Comparison of ENCODE assay signal across 9 mouse cellular contexts in genomic region chr11:62456021-62456482, GRCm38 (mm10). TPM values are rescaled to one million over a fixed set of nuclear protein-coding genes. Genes with fewer than 3 reads are reported as not detected.
DNase-seq lines count a peak whose midpoint lies in the region; ATAC-seq and TF ChIP-seq lines count a peak whose summit lies in the region.
"Had no signal": no experiment of that assay in that cellular context is flagged by ENCODE, and none has a peak within 500 bp of the region (broad histone marks: within the 10 kb centered on the region; RNA-seq: fewer than 3 reads in every experiment).

No protein-coding gene starts in this region.

- ATAC-seq in forebrain, embryonic 14.5 days = no peak
- no peak for ATAC-seq in liver, embryonic 14.5 days (ENCODE audit: insufficient read depth)

- H3K27ac ChIP-seq in gastrocnemius, adult 2 months = peak overlapping the region; percentile 99
- peak overlapping the region; percentile 98; the same call in 1 of the 2 replicates for H3K27ac ChIP-seq in forebrain, embryonic 14.5 days (ENCODE audit: low read depth, low read length)
- peak overlapping the region; percentile 89 for H3K27ac ChIP-seq in liver, embryonic 14.5 days

- no peak for TF ChIP-seq EP300 in liver, embryonic 14.5 days (IDR thresholded peaks at IDR 0.05; ENCODE audit: low read depth)

- H3K9ac ChIP-seq in forebrain, embryonic 14.5 days (ENCODE audit: low read length) = peak overlapping the region; percentile 98
- H3K9ac ChIP-seq in liver, embryonic 14.5 days (replicated peaks) = peak overlapping the region; percentile 98

- H3K36me3 ChIP-seq in E14TG2a.4 (ENCODE audit: insufficient read depth, low read length) = peaks cover 25% of the 10 kb centered on the region
- no peaks in the 10 kb centered on the region for H3K36me3 ChIP-seq in forebrain, embryonic 14.5 days (ENCODE audit: control insufficient read depth, insufficient read depth, low read length)
- no peaks in the 10 kb centered on the region for H3K36me3 ChIP-seq in liver, embryonic 14.5 days (replicated peaks; ENCODE audit: control insufficient read depth, insufficient read depth, low read depth)

- intact Hi-C loops in gastrocnemius, adult 2 months (cut with DNase I) = loop anchor here (2.0 to 5.0 kb wide), 3 partner anchors 36 to 95 kb away; partner anchors contain the start of genes Cenpv and Ubb
- intact Hi-C loops in gastrocnemius, postnatal 14 days (cut with DNase I; ENCODE audit: low total_unique reads) = no loop called here

- peak overlapping the region; percentile 83 for H3K4me2 ChIP-seq in forebrain, embryonic 14.5 days (ENCODE audit: low read length)
- peak overlapping the region; percentile 89 for H3K4me2 ChIP-seq in liver, embryonic 14.5 days (ENCODE audit: low read depth)

- DNase-seq in gastrocnemius, adult 2 months = no peak
- no peak for DNase-seq in gastrocnemius, postnatal 14 days
- DNase-seq in forebrain, embryonic 14.5 days (ENCODE audit: low spot score) = peak; percentile 35
- DNase-seq in liver, embryonic 14.5 days (ENCODE audit: low read depth in 3 of 3, low spot score in 3 of 3) = no peak
- no peak for DNase-seq in adrenal gland, adult 18-20 months (ENCODE audit: low spot score in 2 of 2)
- no peak for DNase-seq in cerebellum, adult 9-11 months
- no peak for DNase-seq in urinary bladder, adult 18-20 months (ENCODE audit: low spot score in 2 of 2)
- DNase-seq: thymus, postnatal 4 days had no signal

- H3K4me3 ChIP-seq in gastrocnemius, adult 2 months = peak overlapping the region; percentile 84
- H3K4me3 ChIP-seq in E14TG2a.4 (replicated peaks; ENCODE audit: low read length) = peak overlapping the region; percentile 96
- H3K4me3 ChIP-seq in forebrain, embryonic 14.5 days (ENCODE audit: low read depth, low read length) = peak overlapping the region; percentile 93
- peak overlapping the region; percentile 45 to 85 for H3K4me3 ChIP-seq in liver, embryonic 14.5 days (ENCODE audit: insufficient read depth in 1 of 2, low read depth in 2 of 2, low read length in 2 of 2)

- peaks cover 56% of the 10 kb centered on the region for H3K4me1 ChIP-seq in E14TG2a.4 (replicated peaks; ENCODE audit: low read depth, low read length)
- peaks cover 7% of the 10 kb centered on the region; the same call in 1 of the 2 replicates for H3K4me1 ChIP-seq in forebrain, embryonic 14.5 days (ENCODE audit: control insufficient read depth, insufficient read depth, low read length)
- peaks cover 0 to 3% of the 10 kb centered on the region in 2 experiments; a peak in 3 of 4 replicates for H3K4me1 ChIP-seq in liver, embryonic 14.5 days (replicated peaks; ENCODE audit: control insufficient read depth in 2 of 2, insufficient read depth in 2 of 2, low read length in 1 of 2)

- no peak for TF ChIP-seq CTCF in gastrocnemius, adult 2 months (IDR thresholded peaks at IDR 0.05)
- TF ChIP-seq CTCF in E14TG2a.4 (conservative IDR thresholded peaks at IDR 0.05; ENCODE audit: low read length) = no peak
- no peak for TF ChIP-seq CTCF in liver, embryonic 14.5 days (IDR thresholded peaks at IDR 0.05; ENCODE audit: low read depth)

- H3K27me3 ChIP-seq in E14TG2a.4 (ENCODE audit: insufficient read depth, low read length) = no peaks in the 10 kb centered on the region
- no peaks in the 10 kb centered on the region for H3K27me3 ChIP-seq in forebrain, embryonic 14.5 days (replicated peaks; ENCODE audit: control insufficient read depth, insufficient read depth, low read length)
- no peaks in the 10 kb centered on the region for H3K27me3 ChIP-seq in liver, embryonic 14.5 days (ENCODE audit: control insufficient read depth, insufficient read depth, low read length)

- H3K9me3 ChIP-seq in E14TG2a.4 (ENCODE audit: low read length) = no peaks in the 10 kb centered on the region
- no peaks in the 10 kb centered on the region for H3K9me3 ChIP-seq in forebrain, embryonic 14.5 days (replicated peaks; ENCODE audit: control insufficient read depth, low read length)
- no peaks in the 10 kb centered on the region for H3K9me3 ChIP-seq in liver, embryonic 14.5 days (ENCODE audit: control insufficient read depth, low read length)

- under 1% methylated on average over 3 of the region's 3 CpGs for WGBS in forebrain, embryonic 14.5 days
- 5% methylated on average over 3 of the region's 3 CpGs for WGBS in liver, embryonic 14.5 days (ENCODE audit: insufficient replicate concordance)

RNA-seq across cellular contexts. Expression of gene Pigl, which starts 2.2 kb away (rescaled TPM):
- total RNA-seq in gastrocnemius, adult 2 months (2021) = 1 to 10 TPM; 2.2 to 2.6 TPM
- 1 to 10 TPM; 2.7 to 3.0 TPM for total RNA-seq in gastrocnemius, postnatal 14 days (2021)
- polyA plus RNA-seq in forebrain, embryonic 14.5 days (2014; fragmentation: Nextera tagmentation; extraction: Ambion mirVana) = 5.7 TPM in 2 replicates
- polyA plus RNA-seq in liver, embryonic 14.5 days (2012; rRNA removed) = 3.5 and 3.9 TPM in 2 replicates
- 4.1 and 4.3 TPM in 2 replicates for polyA plus RNA-seq in liver, embryonic 14.5 days (2014; fragmentation: Nextera tagmentation; extraction: Ambion mirVana)
- 1 to 10 TPM; 7.5 to 9.0 TPM for total RNA-seq in adrenal gland, adult 18-20 months (2021)

RNA-seq across cellular contexts. Expression of gene Ncor1, which starts 2.3 kb away (rescaled TPM):
- total RNA-seq in gastrocnemius, adult 2 months (2021) = 100 to 1,000 TPM; 133 to 139 TPM
- 100 to 1,000 TPM; 109 to 116 TPM for total RNA-seq in gastrocnemius, postnatal 14 days (2021)
- polyA plus RNA-seq in forebrain, embryonic 14.5 days (2014; fragmentation: Nextera tagmentation; extraction: Ambion mirVana) = 92.3 and 134 TPM in 2 replicates
- polyA plus RNA-seq in liver, embryonic 14.5 days (2012; rRNA removed) = 35.4 and 37.1 TPM in 2 replicates
- 54.3 and 65.3 TPM in 2 replicates for polyA plus RNA-seq in liver, embryonic 14.5 days (2014; fragmentation: Nextera tagmentation; extraction: Ambion mirVana)
- total RNA-seq in adrenal gland, adult 18-20 months (2021) = 100 to 1,000 TPM; 185 to 200 TPM
